Mouse (Mus musculus) heart, adult 18-20 months (tissue): Measurements from ENCODE around the gene Trabd2b. TPM values are rescaled to one million over a fixed set of nuclear protein-coding genes. Genes with fewer than 3 reads are reported as not detected.

Experiments used
- DNase-seq, 2 experiments: peaks; one replicate each; pipeline ENCODE4 v3.0.0; 2021 to 2022; ENCODE audit warnings: mixed read lengths in 1 of 2
- total RNA-seq, 2 experiments: library from RNA; stranded (reverse); gene quantifications; 2 replicates each; pipeline ENCODE4 v1.2.3; 2021

The Trabd2b gene
- total RNA-seq, 2 experiments from 2014 or later, result 55.0 to 56.7 TPM

DNA sequence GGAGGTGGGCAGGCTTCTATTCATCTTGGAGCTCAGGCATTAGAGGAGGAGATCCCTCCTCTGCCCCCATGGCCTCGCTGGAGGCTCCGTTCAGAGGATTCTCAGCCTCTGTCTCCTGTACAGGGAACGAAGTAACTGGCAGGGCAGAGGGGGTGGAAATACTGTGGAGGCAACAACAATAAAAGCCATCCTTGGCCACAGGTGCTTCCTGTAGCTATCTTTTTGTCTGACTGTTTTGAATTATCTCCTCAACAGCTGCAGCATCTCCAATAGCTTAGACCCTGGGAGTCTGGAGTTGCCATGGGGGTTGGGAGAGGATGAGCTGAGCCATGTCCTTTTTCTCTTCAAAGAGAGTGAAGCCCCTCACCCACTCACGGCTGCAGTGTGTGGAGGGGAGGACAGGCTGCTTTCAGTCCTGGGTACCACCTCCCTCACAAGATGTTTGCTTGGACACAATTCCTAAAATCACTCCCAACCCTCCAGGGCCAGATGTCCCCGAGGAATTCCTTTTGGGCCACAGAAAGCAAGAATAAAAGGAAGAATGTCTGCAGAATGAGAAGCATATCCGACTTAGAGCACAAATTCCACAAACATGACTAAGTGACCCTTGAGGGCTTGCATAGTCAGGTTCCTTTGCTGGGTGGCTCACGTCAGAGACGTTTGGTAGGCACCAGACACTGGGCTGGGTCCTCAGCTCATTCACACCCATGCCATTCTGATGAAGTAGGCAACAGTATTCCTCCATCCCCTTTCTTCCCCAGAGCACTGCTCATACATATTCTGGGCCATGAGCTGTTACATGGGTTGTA, 194.9 kb downstream of the Trabd2b start:
- DNase-seq, result no peak

DNA sequence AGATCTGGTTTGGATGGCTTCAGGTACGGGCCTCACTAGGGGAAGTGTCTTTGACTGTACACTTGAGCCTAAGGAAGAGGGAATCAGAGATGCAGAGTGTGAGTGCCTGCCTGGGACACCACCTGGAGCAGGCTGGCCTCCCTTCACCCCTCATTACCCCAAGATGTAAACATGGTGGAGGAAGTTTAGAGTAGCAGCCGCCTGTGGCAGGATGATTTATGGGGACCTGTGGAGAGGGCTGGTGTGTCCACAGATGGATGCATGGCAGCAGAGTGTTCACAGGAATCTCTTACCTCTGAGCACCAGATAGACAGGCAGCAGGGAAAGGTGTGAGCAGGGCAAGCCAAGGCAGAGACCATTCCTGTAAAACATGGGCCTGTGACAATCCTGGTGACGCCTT, 199.1 kb downstream of the Trabd2b start:
- no peak for DNase-seq

DNA sequence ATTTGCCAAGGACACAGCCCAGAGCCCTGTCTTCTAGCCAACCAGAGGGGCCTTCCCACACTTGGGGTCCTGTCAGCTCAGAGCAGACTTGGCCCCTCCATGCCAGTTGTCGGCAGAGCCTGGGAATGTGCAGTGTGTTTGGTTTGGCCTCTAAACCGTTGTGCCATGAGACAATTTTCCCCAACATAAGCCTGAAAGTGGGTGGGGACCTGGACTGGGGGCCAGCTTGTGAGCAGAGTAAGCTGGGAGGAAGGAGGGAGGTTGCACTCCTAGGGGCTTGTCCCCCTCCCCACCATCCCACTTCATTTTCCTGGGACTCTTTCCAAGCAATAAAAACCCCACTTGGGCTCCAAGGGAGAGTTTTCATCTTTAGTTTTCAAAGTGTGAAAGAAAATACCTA, 201.3 kb downstream of the Trabd2b start:
- DNase-seq, result no peak

DNA sequence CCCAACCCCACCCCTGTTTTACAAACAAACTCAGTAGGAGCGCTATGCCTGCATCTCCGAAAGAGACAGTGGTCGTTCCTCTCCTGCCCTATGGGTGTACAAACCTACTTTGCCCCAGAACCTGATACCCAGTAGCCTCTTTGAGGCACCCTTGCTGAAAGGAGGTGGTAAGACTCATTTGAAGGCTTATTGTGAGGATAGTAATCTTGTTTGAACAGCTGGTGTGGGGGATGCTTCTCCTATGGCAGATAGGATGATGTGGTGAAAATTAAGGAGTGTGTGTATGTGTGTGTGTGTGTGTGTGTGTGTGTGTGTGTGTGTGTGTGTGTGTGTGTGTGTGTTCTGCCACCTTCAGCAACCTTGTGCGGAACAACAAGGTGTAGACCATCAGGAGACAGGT, 202.8 kb downstream of the Trabd2b start:
- DNase-seq, result no peak

DNA sequence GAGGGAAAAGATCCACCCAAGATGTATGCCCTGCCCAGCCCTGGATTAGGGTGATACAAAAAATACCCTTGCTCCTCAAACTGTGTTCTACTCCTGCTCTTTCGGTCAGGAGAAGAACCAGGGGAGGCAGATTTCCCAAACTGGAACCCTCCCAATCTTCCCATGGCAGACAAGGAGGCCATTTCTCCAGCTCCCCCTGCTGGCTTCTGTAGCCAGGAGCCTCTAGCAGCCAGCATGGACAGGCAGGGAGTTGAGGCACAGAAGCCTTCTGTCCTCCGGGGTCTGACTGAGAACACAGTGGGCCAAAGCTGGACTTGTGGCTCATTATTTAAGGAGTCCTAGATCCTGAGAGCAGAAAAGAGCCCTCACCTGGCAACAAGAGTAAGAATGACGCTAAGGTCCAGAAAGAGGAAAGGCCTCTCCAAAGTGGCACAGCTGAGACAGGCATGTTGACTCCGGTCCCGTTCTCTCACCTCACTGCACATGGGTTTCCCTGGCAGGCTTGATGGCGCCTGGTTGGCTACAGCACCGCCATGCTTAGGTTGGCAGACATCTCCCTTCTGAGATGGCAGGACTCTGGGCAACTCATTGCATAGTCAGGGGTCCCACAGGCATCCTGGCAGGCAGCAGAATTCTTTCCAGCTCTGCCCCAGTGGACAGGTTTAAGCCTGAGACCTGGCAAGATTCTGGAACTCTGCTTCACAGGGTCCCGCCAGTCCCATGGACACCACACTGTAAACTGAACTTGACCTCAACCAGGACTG, 204.8 kb downstream of the Trabd2b start:
- peak; percentile 50 to 66 for DNase-seq

DNA sequence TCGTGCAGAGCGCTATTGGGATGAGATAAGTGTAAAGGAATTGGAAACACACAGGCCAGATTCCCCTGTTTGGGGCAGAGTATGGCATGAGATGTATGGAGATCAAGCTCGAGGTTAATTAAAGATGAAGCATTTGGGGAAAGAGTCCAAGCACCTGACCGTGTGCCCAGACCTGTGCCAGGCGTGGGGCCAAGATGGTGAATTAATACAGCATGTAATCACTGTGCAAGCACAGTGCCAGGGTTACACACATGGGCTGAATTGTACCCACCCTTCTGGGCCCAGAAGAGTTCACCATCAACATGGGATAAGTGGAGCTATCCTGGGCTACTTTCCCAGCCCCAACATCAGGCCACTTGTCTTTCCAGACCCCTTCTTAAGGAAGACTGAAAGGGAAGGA, 205.5 kb downstream of the Trabd2b start:
- peak in 1 of 2 experiments; percentile 28 for DNase-seq

DNA sequence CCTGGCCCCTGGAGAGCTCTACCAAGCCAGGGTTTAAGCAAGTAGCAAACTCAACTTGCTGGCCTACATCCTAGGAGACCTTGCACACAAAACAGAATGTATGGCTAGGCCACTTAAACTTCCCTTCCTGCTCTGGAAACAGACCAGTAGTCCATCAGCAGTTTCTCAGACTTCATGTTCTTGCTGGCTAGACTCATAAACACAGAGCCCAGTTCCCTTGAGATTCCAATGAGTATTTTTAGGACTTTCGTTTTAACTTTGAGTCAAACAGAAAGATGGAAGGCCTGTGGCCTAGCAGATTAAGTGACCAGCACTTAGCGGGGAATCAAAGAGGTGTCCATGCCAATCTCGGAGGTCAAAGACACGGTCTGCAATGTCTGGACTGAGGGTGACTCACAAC, 206.3 kb downstream of the Trabd2b start:
- DNase-seq, result peak in 1 of 2 experiments; percentile 26

DNA sequence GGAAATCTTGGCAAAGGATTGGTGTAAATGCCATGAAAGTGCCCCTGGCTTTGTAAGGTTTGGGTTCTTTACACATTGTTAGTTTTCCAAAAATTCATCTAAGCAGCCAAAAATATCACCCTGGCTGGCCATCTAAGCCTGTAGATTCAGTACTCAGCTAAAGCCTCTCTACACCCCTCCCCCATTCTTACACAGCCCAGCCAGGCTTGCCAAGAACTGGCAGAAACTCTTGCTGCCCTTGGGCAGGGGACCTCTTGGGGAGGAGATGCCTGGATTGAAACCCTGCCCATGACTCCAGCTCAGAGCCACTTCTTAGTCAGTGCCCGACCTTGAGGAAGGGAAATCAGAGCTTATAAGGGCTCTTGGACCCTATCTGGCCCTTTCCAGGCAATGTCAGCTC, 207.6 kb downstream of the Trabd2b start:
- peak in 1 of 2 experiments; percentile 71 for DNase-seq

DNA sequence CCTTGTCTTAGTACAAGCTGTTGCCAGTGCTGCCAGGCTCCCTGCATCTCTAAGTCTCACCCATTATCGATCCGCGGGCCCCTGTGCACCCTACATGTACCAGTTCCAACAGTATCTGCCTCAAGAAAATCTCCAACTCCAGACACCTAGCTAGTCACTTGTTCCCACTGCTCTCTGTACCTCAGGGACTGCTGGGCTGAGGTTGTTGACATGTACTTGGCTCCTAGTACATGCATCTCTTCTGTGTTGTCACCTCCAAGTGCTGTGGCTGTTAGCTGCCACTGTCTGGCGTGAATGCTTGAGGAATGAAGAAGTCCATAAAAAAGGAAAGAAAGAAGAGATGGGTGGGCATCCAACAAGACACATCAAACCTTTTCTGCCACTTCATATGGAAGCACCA, 209.2 kb downstream of the Trabd2b start:
- peak in 1 of 2 experiments; percentile 67 for DNase-seq

DNA sequence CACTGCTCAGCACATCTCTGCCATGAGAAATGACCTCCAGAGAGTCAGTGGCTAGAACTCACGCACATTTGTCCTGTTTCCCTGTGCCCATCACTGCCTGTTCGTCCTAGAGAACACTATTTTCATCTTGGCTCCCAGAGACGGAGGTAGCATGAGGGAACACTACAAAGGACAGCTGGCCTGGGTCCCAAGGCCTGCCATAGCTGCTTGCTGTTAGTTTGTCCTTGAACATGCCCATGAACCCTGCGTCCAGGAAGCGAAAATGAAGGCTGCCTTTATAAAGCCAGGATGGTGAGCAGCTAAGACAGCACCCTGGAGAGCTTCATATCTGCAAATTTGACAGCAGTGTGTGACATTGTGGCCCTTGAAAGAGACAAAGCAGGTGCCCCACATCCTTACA, 216.4 kb downstream of the Trabd2b start:
- DNase-seq, result peak; percentile 70 to 81

DNA sequence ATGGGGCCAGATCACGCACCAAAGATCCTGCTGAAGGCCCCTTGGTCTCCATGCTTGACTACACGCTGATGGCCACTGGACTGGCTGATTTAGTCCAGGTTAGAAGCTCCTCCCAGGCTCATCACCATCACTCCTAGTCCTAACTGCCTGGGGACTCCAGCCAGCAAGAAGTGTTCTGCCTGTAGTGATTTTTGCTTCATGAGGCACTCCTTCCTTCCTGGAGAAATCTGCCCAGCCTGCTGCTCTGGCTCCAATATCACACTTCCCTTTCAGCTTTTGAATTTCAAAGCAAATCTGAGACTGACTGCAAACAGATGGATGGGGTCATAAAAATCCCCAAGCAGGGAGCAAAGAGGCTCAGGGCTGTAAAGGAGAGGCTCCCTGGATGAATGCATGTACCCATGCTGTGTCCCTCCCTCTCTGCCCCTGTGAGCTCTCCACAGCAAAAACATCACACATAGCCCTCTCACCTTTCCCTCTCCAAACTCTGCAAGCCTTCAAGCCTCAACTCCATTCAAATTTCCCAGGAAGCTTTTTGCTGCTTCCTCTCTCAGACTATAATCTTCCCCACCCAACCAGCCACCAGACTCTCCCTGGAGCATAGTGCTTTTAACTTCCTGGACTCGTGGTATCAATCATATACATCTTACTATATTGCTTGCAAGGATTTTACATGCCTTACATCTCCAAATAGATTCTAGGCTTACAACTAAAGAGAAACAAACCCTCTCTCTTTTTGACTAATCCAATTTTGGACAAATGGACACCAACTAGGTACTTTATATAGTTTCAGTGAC, 217.8 kb downstream of the Trabd2b start:
- no peak for DNase-seq

DNA sequence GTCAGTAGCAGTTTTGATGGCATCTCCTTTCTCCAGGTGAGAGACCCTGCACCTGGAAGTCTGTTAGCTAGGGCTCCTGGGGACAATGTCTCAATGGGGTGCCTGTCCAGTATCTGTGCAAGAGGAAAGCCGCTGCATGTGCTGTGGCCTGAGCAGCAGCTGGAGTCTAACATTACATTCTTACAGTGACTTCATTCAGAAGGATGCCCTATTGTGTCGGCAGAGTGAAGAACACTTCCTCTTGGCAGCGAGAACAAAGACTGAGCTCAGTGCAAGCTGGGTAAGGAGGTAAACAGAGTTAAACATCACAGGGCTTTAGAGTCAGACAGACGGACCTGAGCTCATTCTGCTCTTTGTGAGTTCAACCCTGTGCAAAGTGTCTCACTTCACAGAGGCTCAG, 218.8 kb downstream of the Trabd2b start:
- no peak for DNase-seq

DNA sequence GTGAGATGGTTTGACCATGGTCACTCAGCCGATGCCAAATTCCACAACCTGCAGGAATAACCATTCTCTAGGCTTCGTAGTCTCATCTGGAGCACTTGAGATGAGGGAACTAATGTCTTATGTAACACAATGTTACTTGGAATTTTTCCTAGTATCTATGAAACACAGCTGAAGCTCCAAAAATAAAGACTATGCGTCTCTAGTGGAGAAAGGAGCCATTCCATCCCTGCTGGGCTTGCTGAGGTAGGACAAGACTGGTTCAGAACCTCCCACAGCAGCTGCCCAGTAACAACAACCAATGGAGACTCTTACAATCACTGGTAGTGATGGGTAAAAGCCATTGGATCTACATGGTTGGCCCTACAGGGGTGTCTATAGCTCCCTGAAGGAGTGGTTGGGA, 219.4 kb downstream of the Trabd2b start:
- DNase-seq, result no peak

DNA sequence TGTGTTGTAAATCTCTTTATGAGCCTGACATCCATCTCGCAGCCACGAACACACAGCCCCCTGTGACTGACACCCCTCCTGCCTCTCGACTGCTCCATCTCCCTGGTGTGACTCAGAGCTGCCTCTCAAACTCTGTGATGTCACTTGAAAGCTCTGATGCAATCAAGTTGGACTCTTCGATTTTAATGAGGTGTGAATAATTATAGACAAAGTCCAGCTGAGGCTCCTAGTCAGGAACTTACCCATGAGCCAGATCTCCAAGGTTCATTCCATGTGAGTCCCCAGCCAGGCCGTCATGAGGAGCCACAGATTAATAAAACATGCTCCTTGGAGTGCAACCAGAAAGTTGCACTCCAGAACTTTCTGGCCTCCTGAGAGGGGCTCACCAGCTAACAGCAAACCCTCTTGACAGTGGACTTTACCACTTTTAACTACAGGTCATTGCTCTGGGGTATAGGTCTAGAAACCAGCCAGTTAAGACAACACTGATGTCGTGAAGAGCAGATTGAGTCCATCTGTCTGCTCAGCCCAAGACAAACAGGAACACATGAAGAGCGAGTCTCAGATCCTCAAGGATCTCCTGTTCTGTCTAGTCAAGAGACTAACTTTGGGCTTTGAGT, 221.3 kb downstream of the Trabd2b start:
- peak in 1 of 2 experiments; percentile 19 for DNase-seq

DNA sequence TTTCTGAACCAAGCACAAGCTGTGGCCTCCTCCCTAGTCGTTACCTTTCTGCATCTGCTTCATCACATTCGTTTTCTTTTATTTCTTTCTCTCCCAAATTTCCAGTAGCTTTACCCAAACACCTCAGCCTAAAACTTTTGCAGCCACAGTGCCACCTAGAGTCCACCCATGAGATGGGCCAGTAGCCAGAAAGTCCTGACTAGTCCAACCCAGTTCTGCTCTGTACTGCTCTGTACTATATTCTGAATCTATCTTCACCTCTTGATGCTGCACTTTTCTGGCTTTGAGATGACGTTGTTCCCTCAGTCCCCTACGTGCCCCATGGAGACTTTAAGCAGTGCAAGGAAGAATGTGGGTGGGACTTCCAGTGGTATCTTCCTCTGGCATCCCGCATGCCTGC, 229.4 kb downstream of the Trabd2b start:
- peak; percentile 72 to 92 for DNase-seq

DNA sequence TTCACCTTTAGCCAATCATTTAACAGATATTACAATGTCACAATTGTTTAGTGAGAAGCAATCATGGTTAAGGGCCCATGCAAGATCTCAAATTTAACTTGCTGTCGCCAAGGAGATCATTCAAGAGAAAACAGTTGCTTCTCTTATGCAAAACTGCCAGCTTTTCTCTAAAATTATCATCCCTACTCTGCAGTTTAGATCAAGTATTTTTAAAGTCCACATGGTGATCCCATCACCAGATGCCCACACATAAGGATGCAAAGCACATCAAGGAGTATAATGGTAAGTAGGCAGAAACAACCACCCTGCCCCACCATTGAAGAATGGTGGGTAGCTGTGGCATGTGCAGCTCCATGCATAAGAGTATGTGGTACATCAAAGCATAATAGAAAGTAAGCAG, 229.8 kb downstream of the Trabd2b start:
- DNase-seq, result no peak

DNA sequence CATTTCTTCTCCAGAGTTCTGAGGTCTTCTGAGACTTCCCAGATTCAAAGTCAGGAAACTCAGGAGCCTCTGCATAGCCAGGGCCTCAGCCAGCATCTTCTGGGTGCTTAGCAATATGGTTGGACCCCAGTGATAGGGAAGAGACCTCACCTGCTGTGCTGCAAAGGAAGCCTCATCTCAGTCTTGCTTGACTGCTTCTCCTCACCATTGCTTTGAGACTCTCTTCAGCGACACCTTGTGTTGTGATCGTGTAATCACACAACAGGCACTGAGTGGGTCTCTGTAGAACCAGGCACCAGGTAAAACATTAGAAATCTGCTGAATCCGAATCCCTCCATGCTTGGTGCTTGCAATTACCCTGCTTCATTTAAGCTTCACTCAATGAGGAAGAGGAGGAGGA, 230.6 kb downstream of the Trabd2b start:
- DNase-seq, result peak; percentile 36 to 74

DNA sequence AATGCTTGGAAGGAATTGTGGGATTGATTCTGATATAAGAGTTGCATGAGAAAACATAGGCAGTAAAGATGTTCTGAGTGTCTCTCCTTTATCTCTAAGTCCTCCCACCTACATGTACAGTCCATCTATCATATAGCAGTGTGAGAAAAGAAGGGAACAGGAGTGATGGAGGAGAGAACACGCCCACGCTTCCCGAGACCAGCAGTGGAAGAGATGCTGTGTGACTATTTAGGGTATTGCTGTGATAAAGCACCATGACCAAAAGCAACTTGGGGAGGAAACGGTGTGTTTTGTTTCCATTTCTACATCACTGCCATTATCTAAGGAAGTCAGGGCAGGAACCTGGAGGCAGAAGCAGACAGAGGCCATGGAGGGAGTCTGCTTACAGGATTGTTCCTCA, 235.9 kb downstream of the Trabd2b start:
- no peak for DNase-seq

DNA sequence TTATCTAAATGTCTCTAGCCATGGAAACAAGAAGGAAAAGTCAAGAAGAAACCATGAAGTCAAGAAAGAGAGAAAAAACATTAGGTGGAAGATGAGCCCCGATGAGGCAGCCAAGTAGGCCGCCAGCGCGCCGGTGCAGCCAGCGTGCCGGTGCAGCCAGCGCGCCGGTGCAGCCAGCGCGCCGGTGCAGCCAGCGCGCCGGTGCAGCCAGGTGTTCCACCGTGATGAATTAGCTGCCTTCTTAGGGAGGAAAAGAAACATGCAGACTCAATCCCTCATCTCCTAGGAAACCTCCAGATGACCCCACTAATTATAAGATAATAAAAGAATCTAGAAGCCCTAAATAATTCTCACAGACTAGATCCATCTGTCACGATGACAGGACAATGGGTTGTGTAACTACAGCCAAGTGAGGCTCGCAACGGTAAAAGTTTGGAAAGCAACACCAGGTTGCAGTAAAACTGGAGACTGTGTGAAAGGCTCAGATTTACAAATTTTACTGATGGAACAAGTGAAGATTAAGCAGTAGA, 237.2 kb downstream of the Trabd2b start:
- no peak for DNase-seq

DNA sequence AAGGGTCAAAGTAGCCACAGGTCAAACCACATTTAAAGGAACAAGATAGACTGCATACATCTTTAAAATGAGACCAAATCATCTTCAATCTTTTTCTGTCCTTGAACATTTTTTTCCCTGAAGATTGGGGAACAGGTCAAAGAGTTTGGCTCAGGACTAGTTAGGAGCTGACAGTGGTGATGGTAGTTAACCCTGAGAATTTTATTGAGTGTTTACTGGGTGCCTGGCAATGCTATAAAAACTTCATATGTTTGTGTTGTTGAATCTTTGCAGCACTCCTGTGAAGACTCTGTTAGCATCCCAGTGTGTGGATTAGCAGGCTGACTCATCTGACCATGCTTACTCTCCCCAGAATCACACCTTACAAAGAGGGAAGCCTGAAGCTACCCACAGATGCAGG, 238.8 kb downstream of the Trabd2b start:
- no peak for DNase-seq

DNA sequence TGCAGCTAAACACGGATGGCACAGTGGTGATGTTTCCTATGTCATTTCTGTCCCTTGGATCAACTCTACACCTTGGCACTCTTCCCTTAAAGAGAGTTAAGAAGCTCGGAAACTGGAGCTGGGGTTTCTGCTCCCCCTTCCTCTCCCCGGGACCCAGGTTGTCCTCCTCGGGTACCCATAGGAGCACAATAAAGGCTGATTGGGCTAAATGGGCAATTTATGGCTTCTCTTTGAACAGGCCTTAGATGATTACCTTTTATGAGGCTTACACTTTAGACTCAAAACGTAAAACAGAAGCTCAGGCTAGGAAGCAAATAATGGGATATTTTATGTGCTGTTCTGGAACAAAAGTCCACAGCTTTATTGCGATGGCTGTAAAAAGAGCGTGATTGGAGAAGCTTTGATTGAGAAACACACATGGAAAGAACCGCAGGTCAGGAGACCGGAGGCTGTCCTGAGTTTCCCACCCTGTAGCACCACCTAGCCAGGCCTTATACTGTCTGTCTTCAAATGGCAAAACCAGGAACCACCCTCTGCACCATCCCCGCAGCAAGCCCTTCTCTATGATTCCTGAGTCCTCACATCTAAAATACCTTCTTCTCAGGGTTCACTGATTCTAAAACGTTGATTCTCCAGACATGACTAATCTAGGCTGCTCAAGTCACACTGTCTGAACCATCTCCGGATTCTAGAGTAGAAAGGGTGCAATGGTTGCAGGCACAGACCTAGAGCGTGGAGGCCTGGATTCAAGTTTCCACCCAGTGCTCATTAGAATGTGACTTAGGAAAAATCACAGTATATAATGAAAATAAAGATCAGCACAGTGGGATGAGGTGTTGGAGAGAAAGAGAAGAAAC, 240.5 kb downstream of the Trabd2b start:
- no peak for DNase-seq
